Mouse (Mus musculus) mouse embryonic stem cell (cell line): ENCODE measurements around the gene Ano2.

Experiments used
- in situ Hi-C, 2 experiments: fragments of 300-500 bp; cut with MboI; formaldehyde crosslinking; loops; 1 replicate in 1 of 2; 3 replicates in 1 of 2; pipeline ENCODE4 v1.14.3; 2019 to 2020; ENCODE audit warnings: low sequenced_read_pairs in 2 of 2, low pct_unique_long_range_greater_than_20kb in 1 of 2, mixed read lengths in 1 of 2; ENCODE audit not compliant: unreplicated experiment in 1 of 2

The Ano2 gene

DNA sequence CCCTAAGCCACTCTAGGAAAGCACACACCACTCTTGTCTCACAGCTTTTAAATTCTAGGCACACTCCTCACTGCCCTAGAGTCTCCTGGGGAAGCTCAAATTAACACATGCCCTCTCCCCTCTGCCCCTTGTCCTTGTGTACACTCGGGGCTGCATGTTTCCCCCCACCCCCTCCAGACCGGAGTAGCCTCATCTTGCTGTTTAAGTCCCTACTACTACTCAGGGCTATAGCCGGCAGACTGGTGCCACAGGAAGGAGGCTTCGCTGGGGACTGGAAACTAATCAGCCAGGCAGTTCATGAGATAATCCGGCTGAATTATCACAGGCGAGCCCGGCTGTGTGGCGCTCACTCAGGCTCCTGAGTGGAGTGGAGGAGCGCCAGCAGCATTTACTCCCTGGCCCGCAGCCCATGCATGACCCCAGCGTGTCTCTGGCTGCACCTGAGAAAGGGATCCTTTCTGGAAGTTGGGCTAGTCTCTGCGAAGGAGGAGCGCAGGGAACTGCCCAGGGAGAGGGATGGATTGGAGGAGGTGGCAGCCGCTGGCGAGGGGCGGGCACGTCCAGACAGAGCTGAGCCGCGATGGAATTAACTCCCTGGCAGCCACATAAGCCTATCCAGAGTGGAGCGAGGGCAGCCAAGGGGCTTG is at the start of gene Ano2:
TSS of gene Ano2 (plus strand) at position 363 of the 647 bp plus-strand sequence.
- in situ Hi-C loops: no loop called here

GRCm38 (mm10) chr6:125640486-125640885 is 49.7 kb upstream of the Ano2 start:
- in situ Hi-C loops: no loop called here

- in situ Hi-C loops: no loop called here
Observed at GRCm38 (mm10) chr6:125641146-125641545, 49.1 kb upstream of the Ano2 start.

GRCm38 (mm10) chr6:125648964-125649363 is 41.3 kb upstream of the Ano2 start:
- in situ Hi-C loops: no loop called here

GRCm38 (mm10) chr6:125651335-125651734 is 38.9 kb upstream of the Ano2 start:
- in situ Hi-C loops: no loop called here

- in situ Hi-C loops: no loop called here
Observed at GRCm38 (mm10) chr6:125653416-125653815, 36.8 kb upstream of the Ano2 start.

DNA sequence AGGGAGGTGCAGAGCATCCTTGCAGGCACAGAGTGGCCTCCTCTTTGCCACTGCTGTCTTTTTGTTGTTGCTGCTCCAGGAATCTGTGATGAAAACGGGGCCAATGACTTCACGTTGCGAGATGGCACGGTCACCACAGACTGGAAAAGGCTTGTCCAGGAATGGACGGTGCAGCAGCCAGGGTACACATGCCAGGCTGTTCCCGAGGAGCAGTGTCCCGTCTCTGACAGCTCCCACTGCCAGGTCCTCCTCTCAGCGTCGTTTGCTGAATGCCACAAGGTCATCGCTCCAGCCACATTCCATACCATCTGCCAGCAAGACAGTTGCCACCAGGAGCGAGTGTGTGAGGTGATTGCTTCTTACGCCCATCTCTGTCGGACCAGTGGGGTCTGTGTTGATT is 33.3 kb upstream of the Ano2 start:
- in situ Hi-C loops: loop anchor here in 1 of 2 experiments (5.0 kb wide), 1 partner anchor 35 kb away; no protein-coding TSS in a partner anchor

DNA sequence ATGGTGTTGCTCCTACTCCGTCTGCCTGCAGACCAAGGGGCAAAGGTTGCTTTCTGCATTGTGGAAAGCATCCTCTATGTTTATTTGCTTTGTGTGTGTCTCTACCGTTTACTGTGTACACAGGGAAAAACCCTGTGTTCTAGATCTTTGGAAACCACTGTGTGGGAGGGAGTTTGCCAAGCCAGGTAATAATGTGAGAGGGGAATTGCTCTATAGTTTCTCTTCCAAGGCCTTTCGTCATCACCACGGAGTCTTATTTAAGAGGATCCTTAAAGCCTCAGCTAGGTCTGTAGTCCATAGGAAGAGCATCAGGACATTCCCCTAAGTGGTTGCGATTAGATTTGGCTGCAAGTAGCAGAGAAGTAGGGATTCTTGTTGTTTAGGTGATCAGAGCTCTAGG is 32.3 kb upstream of the Ano2 start:
- in situ Hi-C loops: loop anchor here in 1 of 2 experiments (5.0 kb wide), 1 partner anchor 36 kb away; no protein-coding TSS in a partner anchor

- in situ Hi-C loops: no loop called here
Observed at GRCm38 (mm10) chr6:125661106-125661877, 28.9 kb upstream of the Ano2 start.

DNA sequence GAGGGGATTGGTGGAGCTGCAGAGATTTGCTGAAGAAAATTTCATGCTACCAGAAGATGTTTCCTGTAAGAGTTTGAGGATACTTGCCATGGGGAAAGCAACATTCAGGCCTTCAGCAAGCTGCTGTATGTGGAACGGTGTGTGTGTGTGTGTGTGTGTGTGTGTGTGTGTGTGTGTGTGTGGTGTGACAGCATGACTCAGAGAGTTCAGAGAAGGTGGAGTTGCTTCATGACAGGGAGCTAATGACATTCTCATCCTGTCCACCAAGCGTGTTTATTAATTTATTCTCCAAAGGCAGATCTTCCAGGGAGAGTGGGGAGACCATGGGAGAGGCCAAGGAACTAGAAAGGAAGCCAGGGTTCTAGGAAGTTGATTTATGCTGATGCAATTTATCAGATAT is 26.3 kb upstream of the Ano2 start:
- in situ Hi-C loops: no loop called here

DNA sequence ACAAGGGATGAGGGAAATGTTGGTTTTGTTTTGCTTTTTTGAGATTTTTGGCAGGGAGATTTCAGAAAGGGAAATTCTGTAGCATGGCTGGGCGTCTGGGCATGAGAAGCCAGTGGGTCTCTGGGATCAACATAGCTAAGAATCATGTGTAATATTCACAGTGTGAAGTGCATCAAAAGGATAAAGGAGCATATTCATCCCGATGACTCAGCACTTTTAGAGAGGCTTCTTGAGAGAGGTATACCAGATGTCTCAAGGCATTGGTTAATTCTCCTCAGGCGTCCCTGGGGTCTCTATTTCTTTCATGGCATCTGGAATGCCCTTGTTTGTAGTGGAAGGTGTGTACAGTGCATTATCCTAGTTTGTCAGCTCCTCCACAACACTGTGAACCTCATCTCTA is 18.4 kb upstream of the Ano2 start:
- in situ Hi-C loops: no loop called here

DNA sequence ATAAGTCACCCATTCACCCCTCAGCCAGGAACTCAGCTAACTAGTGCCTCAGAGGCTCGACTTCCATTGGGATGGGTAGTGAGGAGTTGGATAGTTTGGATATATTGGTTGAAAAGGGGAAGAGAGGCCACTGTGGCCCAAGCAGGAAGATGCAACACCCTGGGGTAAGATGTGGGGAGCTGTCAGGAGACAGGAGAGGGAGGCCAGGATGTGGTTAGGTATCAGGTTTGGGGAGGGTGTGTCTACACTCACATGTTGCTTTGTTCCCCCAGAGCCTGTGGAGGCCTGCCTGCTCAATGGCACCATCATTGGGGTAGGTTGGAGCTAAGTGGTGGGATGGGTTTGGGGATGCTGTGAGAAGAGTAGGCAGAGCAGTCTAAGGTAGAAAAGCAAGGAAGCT is 11.7 kb upstream of the Ano2 start:
- in situ Hi-C loops: no loop called here

DNA sequence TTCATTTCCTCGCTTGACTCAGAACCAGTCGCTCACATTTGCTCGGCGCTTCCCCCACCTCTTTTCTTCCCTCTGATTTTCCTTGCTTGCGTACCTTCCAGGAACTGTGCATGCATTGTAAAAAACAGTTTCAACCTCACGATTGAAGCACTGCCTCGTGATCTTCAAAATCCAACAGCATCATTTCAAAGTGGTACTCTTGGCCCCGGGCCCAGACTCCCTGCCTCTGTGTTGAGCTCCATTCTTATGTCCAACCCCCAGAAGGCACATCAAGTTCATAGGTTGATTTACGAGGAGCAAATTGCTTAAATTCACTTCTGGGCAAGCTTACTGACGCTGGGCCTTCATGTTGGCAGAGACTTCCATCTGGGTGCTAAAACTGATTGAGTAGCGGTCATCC is 9.6 kb upstream of the Ano2 start:
- in situ Hi-C loops: no loop called here

- in situ Hi-C loops: no loop called here
Observed at GRCm38 (mm10) chr6:125685420-125685819, 4.8 kb upstream of the Ano2 start.

- in situ Hi-C loops: no loop called here
Observed at GRCm38 (mm10) chr6:125687986-125688385, 2.2 kb upstream of the Ano2 start.

DNA sequence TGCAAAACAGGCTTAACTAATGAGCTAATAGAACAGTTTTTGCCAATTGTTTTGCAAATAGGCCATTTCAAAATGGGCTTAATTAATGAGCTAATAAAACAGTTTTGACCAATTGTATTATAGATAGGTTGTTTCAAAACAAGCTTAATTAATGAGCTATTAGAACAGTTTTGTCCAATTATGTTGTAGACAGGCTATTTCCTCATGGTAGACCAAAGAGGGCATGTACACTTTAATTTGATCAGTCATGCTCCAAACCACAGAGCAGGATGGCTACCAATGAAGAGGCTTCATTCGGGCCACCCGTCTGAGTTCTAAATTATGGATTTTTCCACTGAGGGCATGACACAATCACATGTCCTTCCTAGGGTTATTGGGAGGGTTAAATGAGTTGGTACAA is 10.9 kb downstream of the Ano2 start:
- in situ Hi-C loops: no loop called here

DNA sequence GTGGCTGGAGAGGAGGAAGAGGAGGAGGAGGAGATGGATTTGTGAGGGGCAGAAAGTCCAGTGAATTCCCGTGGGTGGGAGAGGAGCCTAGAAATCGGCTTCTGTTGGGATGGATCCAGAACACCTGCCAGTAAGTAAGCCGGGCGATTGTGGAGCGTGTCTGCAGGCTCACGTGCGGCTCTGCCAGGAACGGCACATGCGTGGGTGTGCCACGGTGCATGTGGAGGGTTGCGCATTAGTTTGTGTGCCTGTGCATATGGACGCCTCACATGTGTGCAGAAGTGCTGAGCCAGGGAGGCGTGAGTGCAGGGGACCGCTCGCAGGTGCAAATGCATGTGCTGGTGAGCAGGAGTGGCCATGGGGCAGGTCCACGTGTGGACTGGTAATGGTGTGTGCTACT is 21.0 kb downstream of the Ano2 start:
- in situ Hi-C loops: no loop called here

GRCm38 (mm10) chr6:125726408-125726807 is 36.2 kb downstream of the Ano2 start:
- in situ Hi-C loops: no loop called here

DNA sequence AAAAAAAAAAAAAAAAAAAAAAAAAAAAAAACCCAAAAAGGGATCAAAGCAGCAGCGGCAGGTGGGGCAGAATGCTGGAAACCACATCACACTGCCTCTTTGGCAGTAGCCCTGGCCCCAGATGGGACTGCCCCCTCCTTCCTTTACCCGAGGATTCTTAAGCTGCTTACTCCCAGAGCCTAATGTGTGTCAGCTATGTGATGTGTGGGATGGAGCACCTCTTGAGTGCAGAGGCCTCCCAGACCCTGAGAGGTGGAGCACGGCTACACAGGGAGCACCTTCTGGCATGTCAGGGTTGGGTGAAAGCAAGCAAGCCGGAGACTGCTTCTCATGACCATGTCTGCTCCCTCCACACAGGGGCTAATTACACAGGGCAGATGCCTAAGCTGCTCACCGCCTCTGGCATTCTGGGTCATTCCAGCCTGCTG is 37.3 kb downstream of the Ano2 start:
- in situ Hi-C loops: no loop called here

DNA sequence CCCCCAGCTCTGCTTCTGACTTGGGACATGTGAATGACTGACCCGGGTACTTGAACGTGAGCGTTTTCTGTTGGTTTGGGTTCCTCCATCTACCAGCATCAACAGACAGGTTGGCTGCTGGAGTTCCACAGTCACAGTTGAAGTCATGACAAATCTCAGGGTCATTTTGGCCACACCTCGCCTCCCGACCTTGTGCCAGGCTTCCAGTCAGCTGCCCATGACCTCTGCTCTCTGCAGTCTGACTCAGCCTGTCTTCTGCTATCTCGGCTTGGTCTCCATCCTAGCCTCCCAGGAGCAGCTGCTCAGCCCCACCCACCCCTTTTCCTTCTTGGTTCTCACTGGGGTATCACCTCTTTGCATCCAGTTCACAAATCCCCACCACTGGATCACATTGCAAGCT is 39.3 kb downstream of the Ano2 start:
- in situ Hi-C loops: no loop called here
